In the genomic region with DNA sequence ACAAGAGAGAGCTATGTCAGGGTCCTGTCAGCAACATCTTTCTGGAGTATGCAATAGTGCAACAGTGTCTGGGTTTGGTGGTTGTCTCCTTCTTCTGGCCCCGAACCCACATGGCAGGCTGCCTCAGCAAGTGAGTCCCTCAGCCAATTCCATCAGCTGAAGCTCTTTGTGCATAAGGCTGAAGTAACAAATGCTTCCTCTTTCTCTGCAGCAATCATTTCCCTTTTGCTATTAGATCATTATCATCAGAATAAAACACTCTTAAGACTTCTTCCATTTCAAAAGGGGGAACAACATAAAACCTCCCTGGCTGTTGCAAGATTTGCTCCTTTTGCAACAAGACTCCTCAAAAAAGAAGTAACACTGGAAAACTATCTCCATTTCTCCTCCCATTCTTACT, we compare ENCODE assay signal across 25 mouse cellular contexts. TPM values are rescaled to one million over a fixed set of nuclear protein-coding genes. Genes with fewer than 3 reads are reported as not detected.
A peak's percentile ranks its signal among the peaks of the same experiment; 100 is the strongest.
DNase-seq lines count a peak whose midpoint lies in the region; ATAC-seq and TF ChIP-seq lines count a peak whose summit lies in the region.
"Had no signal": no experiment of that assay in that cellular context is flagged by ENCODE, and none has a peak within 500 bp of the region (broad histone marks: within the 10 kb centered on the region; RNA-seq: fewer than 3 reads in every experiment).

No protein-coding gene starts in this region.

- WGBS in macrophage (ENCODE audit: missing documents) = 0% methylated on average over 1 of the region's 1 CpGs
- WGBS in forebrain, embryonic 13.5 days = 86% methylated on average over 1 of the region's 1 CpGs

- peak; percentile 42 to 43 for DNase-seq in cerebellum, postnatal 10 days
- no peak for DNase-seq in cerebellum, adult 11 months
- peak; percentile 4 to 8 for DNase-seq in lung, adult 18-20 months
- DNase-seq in lung, postnatal 10 days = no peak
- no peak for DNase-seq in testis, postnatal 14 days (ENCODE audit: low spot score)
- DNase-seq: adrenal gland, postnatal 25 days; cerebellum, adult 8-10 months; cerebellum, postnatal 25 days; gastrocnemius, adult 2 months; heart, postnatal 36 days had no signal

- no peaks in the 10 kb centered on the region for H3K9me3 ChIP-seq in forebrain, embryonic 13.5 days (replicated peaks)
- H3K9me3 ChIP-seq: embryonic facial prominence, embryonic 13.5 days; forebrain, embryonic 12.5 days; heart, embryonic 13.5 days; hindbrain, embryonic 12.5 days had no signal

- no peaks in the 10 kb centered on the region for H3K36me3 ChIP-seq in macrophage (ENCODE audit: inconsistent target)
- H3K36me3 ChIP-seq in forebrain, embryonic 13.5 days (ENCODE audit: poor library complexity, severe bottlenecking) = no peaks in the 10 kb centered on the region
- H3K36me3 ChIP-seq: embryonic facial prominence, embryonic 13.5 days; forebrain, embryonic 12.5 days; heart, embryonic 13.5 days; hindbrain, embryonic 12.5 days had no signal

- peaks cover 24% of the 10 kb centered on the region for H3K4me1 ChIP-seq in bone marrow macrophage, adult 2 months (ENCODE audit: control insufficient read depth, insufficient read depth, low read length)
- no peaks in the 10 kb centered on the region for H3K4me1 ChIP-seq in forebrain, embryonic 13.5 days
- H3K4me1 ChIP-seq: embryonic facial prominence, embryonic 13.5 days; forebrain, embryonic 12.5 days; heart, embryonic 13.5 days; hindbrain, embryonic 12.5 days had no signal

- no peak overlapping the region for H3K4me2 ChIP-seq in forebrain, embryonic 13.5 days
- H3K4me2 ChIP-seq: embryonic facial prominence, embryonic 13.5 days; forebrain, embryonic 12.5 days; heart, embryonic 13.5 days; hindbrain, embryonic 12.5 days had no signal

- no peak overlapping the region for H3K4me3 ChIP-seq in bone marrow macrophage, adult 2 months (ENCODE audit: insufficient read depth, low read length)
- no peak overlapping the region for H3K4me3 ChIP-seq in macrophage (ENCODE audit: inconsistent target)
- H3K4me3 ChIP-seq in forebrain, embryonic 13.5 days = no peak overlapping the region
- H3K4me3 ChIP-seq: embryonic facial prominence, embryonic 13.5 days; forebrain, embryonic 12.5 days; gastrocnemius, adult 2 months; heart, embryonic 13.5 days; hindbrain, embryonic 12.5 days had no signal

- TF ChIP-seq POLR2A in bone marrow macrophage, adult 2 months (IDR thresholded peaks at IDR 0.05; ENCODE audit: borderline replicate concordance, low read depth, low read length) = no peak

- TF ChIP-seq CTCF in bone marrow macrophage, adult 2 months (IDR thresholded peaks at IDR 0.05; ENCODE audit: low read depth, low read length) = no peak

- H3K27ac ChIP-seq in bone marrow macrophage, adult 2 months (ENCODE audit: insufficient read depth, low read depth, low read length) = peak overlapping the region; percentile 39
- peak overlapping the region; percentile 74 for H3K27ac ChIP-seq in macrophage
- H3K27ac ChIP-seq in forebrain, embryonic 13.5 days = no peak overlapping the region
- H3K27ac ChIP-seq: embryonic facial prominence, embryonic 13.5 days; forebrain, embryonic 12.5 days; gastrocnemius, adult 2 months; heart, embryonic 13.5 days; hindbrain, embryonic 12.5 days had no signal

- H3K9ac ChIP-seq in forebrain, embryonic 13.5 days = no peak overlapping the region
- H3K9ac ChIP-seq: embryonic facial prominence, embryonic 13.5 days; forebrain, embryonic 12.5 days; heart, embryonic 13.5 days; hindbrain, embryonic 12.5 days had no signal

- H3K79me2 ChIP-seq in macrophage (ENCODE audit: inconsistent target) = no peaks in the 10 kb centered on the region

- no peaks in the 10 kb centered on the region for H3K27me3 ChIP-seq in forebrain, embryonic 13.5 days
- H3K27me3 ChIP-seq: CH12.LX; embryonic facial prominence, embryonic 13.5 days; forebrain, embryonic 12.5 days; heart, embryonic 13.5 days; hindbrain, embryonic 12.5 days; Patski had no signal

- no peak for ATAC-seq in forebrain, embryonic 13.5 days
- ATAC-seq: activated CD4-positive, CD25-positive, alpha-beta regulatory T cell, adult 4 months; hindbrain, embryonic 16.5 days; inflammation-experienced regulatory T-cells, adult 6 months; Patski had no signal

RNA-seq across cellular contexts. Expression of a gene that starts 2.2 kb away (rescaled TPM):
- polyA plus RNA-seq in bone marrow macrophage, adult 2 months (2012; ENCODE audit: insufficient read depth, insufficient read length, missing spikeins) = not detected in 2 replicates
- total RNA-seq in macrophage (2018; cell fraction: chromatin; rRNA removed) = not detected
- not detected for total RNA-seq in macrophage (2018; cell fraction: cytosol; rRNA removed)
- not detected for total RNA-seq in macrophage (2018; cell fraction: nucleus; rRNA removed)
- not detected in 3 replicates for polyA plus RNA-seq in macrophage (2018)
- not detected in 2 replicates for polyA plus RNA-seq in forebrain, embryonic 13.5 days (2015; fragmentation: Nextera tagmentation; extraction: Ambion mirVana)
- total RNA-seq: adrenal gland, adult 18-20 months; adrenal gland, postnatal 25 days; CH12.LX; gastrocnemius, adult 2 months; heart, adult 8-10 months; heart, postnatal 36 days had no signal
- polyA plus RNA-seq: activated CD4-positive, CD25-positive, alpha-beta regulatory T cell, adult 4 months; embryonic facial prominence, embryonic 13.5 days; heart, embryonic 13.5 days; heart, postnatal 0 days; hindbrain, embryonic 12.5 days; hindbrain, embryonic 16.5 days; inflammation-experienced regulatory T-cells, adult 6 months; Patski had no signal

Comparison
In these comparisons a context has a peak if more than half of its experiments do, and no peak if none do; other contexts are left out.
1. DNase-seq: peak in cerebellum, postnatal 10 days (2 of 2) and lung, adult 18-20 months (2 of 2); none in cerebellum, adult 11 months (single experiment), lung, postnatal 10 days (single experiment) and testis, postnatal 14 days (single experiment).